In the genomic region with DNA sequence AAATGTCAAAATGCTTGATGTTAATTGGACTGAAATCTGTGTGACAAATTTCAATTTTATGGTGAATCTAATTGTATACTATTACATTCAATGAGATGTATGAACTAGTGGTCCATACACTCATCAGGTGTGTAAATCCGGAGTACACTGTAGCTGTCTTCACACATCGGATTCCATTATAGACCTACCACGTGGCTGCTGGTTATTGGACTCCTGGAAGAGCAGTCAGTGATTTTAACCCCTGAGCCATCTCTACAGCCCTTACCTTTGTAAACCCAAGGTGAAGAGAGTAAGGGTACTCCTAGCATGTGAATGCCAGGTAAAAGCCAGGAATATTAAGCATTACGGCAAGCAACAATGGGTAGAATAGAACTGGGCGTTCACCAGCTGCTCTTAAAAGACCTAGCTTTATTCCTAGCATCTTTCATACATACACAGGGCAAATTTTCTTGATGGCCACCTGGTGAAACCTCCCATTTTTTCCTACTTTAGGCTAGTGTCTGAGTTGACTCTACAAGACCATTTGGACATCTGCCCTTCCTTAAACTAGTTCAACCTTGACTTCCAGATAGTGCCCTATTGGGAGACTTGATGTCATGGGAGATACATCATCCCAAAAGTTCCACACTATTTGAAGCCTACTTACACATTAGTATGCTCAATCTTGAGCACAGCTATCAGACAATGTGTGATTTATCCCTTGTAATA, we compare ENCODE assay signal across 8 mouse cellular contexts. TPM values are rescaled to one million over a fixed set of nuclear protein-coding genes. Genes with fewer than 3 reads are reported as not detected.
DNase-seq lines count a peak whose midpoint lies in the region; ATAC-seq and TF ChIP-seq lines count a peak whose summit lies in the region.

No protein-coding gene starts in this region.

- WGBS in heart, adult 2 months: 59% methylated on average over 5 of the region's 5 CpGs
- 39% methylated on average over 5 of the region's 5 CpGs for WGBS in intestine, embryonic 14.5 days
- WGBS in midbrain, postnatal 0 days: 33% methylated on average over 5 of the region's 5 CpGs

- peaks cover 1% of the 10 kb centered on the region; the same call in 1 of the 2 replicates for H3K4me1 ChIP-seq in heart, adult 2 months (ENCODE audit: control insufficient read depth, insufficient read depth, low read length)
- no peaks in the 10 kb centered on the region; the same call in 1 of the 2 replicates for H3K4me1 ChIP-seq in intestine, embryonic 14.5 days (replicated peaks; ENCODE audit: control insufficient read depth, insufficient read depth, low read length)
- no peaks in the 10 kb centered on the region for H3K4me1 ChIP-seq in midbrain, postnatal 0 days (ENCODE audit: insufficient read depth, low read length)

- no peak overlapping the region for H3K4me2 ChIP-seq in intestine, embryonic 14.5 days (ENCODE audit: low read length)
- H3K4me2 ChIP-seq in midbrain, postnatal 0 days (ENCODE audit: low read depth, low read length, poor library complexity, severe bottlenecking): no peak overlapping the region

- peaks cover 45% of the 10 kb centered on the region for H3K36me3 ChIP-seq in heart, adult 2 months (ENCODE audit: control insufficient read depth, insufficient read depth, low read length)
- peaks cover 52% of the 10 kb centered on the region for H3K36me3 ChIP-seq in intestine, embryonic 14.5 days (ENCODE audit: control insufficient read depth, insufficient read depth, low read length)
- H3K36me3 ChIP-seq in midbrain, postnatal 0 days (ENCODE audit: insufficient read depth, low read length): peaks cover 32% of the 10 kb centered on the region

- 0 out of 2 replicates have a peak, but pooled peaks have one; percentile 33 for TF ChIP-seq POLR2A in heart, adult 2 months (IDR thresholded peaks at IDR 0.05; ENCODE audit: insufficient read depth, low read depth, low read length)

- DNase-seq in heart, adult 2 months: no peak
- DNase-seq in heart, adult 9 months (ENCODE audit: low spot score in 2 of 2): no peak
- DNase-seq in ZHBTc4 (ENCODE audit: low read depth, low spot score): peak; percentile 80
- peak; percentile 60 for DNase-seq in intestine, embryonic 14.5 days (ENCODE audit: low spot score)
- no peak for DNase-seq in midbrain, postnatal 0 days (ENCODE audit: low spot score)
- no peak for DNase-seq in urinary bladder, adult 18-20 months (ENCODE audit: low spot score in 2 of 2)
- DNase-seq in right cerebral cortex, adult 18-20 months: no peak

- no peak for TF ChIP-seq CTCF in heart, adult 2 months (IDR thresholded peaks at IDR 0.05)
- TF ChIP-seq CTCF in midbrain, postnatal 0 days (IDR thresholded peaks at IDR 0.05): no peak; the same call in 1 of the 2 replicates

- H3K27me3 ChIP-seq in heart, adult 2 months (ENCODE audit: control insufficient read depth, insufficient read depth, low read length): no peaks in the 10 kb centered on the region
- no peaks in the 10 kb centered on the region for H3K27me3 ChIP-seq in intestine, embryonic 14.5 days (replicated peaks; ENCODE audit: control insufficient read depth, insufficient read depth, low read length)
- no peaks in the 10 kb centered on the region for H3K27me3 ChIP-seq in midbrain, postnatal 0 days (ENCODE audit: insufficient read depth, low read length)

- H3K79me2 ChIP-seq in heart, adult 2 months (replicated peaks; ENCODE audit: control insufficient read depth, insufficient read depth, low read length): no peaks in the 10 kb centered on the region

- no peak for TF ChIP-seq EP300 in heart, adult 2 months (IDR thresholded peaks at IDR 0.05; ENCODE audit: insufficient read depth, low read depth, low read length)

- no peak overlapping the region for H3K27ac ChIP-seq in heart, adult 2 months
- H3K27ac ChIP-seq in intestine, embryonic 14.5 days (ENCODE audit: low read depth): no peak overlapping the region
- no peak overlapping the region for H3K27ac ChIP-seq in midbrain, postnatal 0 days (ENCODE audit: low read depth, low read length)

- H3K9ac ChIP-seq in heart, adult 2 months (ENCODE audit: low read depth, low read length): no peak overlapping the region
- H3K9ac ChIP-seq in intestine, embryonic 14.5 days (ENCODE audit: low read length): no peak overlapping the region
- H3K9ac ChIP-seq in midbrain, postnatal 0 days (replicated peaks; ENCODE audit: low read length, poor library complexity, severe bottlenecking): no peak overlapping the region

- H3K9me3 ChIP-seq in intestine, embryonic 14.5 days (ENCODE audit: control insufficient read depth, low read length): no peaks in the 10 kb centered on the region
- H3K9me3 ChIP-seq in midbrain, postnatal 0 days (ENCODE audit: low read length): no peaks in the 10 kb centered on the region

- peak; percentile 18; the same call in 1 of the 2 replicates for ATAC-seq in intestine, embryonic 14.5 days (replicated peaks; ENCODE audit: low FRiP score, low TSS enrichment, low read depth)
- peak; percentile 64 for ATAC-seq in midbrain, postnatal 0 days (ENCODE audit: low FRiP score)
- no peak for ATAC-seq in inflammation-experienced regulatory T-cells, adult 6 months

- H3K4me3 ChIP-seq in heart, adult 2 months: no peak overlapping the region
- no peak overlapping the region for H3K4me3 ChIP-seq in intestine, embryonic 14.5 days (ENCODE audit: low read depth, low read length)
- no peak overlapping the region for H3K4me3 ChIP-seq in midbrain, postnatal 0 days (ENCODE audit: low read depth, low read length)

- intact Hi-C loops in heart, adult 2 months (cut with DNase I): loop anchor here (10.0 kb wide), 1 partner anchor 545 kb away; no protein-coding TSS in a partner anchor

RNA-seq across cellular contexts. Expression of a gene that starts 10.2 kb away (rescaled TPM):
- total RNA-seq in heart, adult 2 months (2021): 100 to 1,000 TPM; 384 to 411 TPM
- 91.2 and 166 TPM in 2 replicates for polyA plus RNA-seq in heart, adult 2 months (2012; rRNA removed)
- 967 and 1,019 TPM in 2 replicates for polyA plus RNA-seq in intestine, embryonic 14.5 days (2014; fragmentation: Nextera tagmentation; extraction: Ambion mirVana)
- 199 and 287 TPM in 2 replicates for total RNA-seq in midbrain, postnatal 0 days (2014; rRNA removed)
- polyA plus RNA-seq in midbrain, postnatal 0 days (2015; fragmentation: Nextera tagmentation; extraction: Ambion mirVana): 659 and 746 TPM in 2 replicates
- 1,000 to 10,000 TPM; 1,055 to 1,311 (median 1,271) TPM for polyA plus RNA-seq in inflammation-experienced regulatory T-cells, adult 6 months (2017; shearing (Covaris generic))

RNA-seq across cellular contexts. Expression of a gene that starts 10.7 kb away (rescaled TPM):
- 10 to 100 TPM; 58.7 to 63.9 TPM for total RNA-seq in heart, adult 2 months (2021)
- 7.6 and 15.7 TPM in 2 replicates for polyA plus RNA-seq in heart, adult 2 months (2012; rRNA removed)
- 454 and 475 TPM in 2 replicates for polyA plus RNA-seq in intestine, embryonic 14.5 days (2014; fragmentation: Nextera tagmentation; extraction: Ambion mirVana)
- 129 and 138 TPM in 2 replicates for total RNA-seq in midbrain, postnatal 0 days (2014; rRNA removed)
- polyA plus RNA-seq in midbrain, postnatal 0 days (2015; fragmentation: Nextera tagmentation; extraction: Ambion mirVana): 485 and 535 TPM in 2 replicates
- polyA plus RNA-seq in inflammation-experienced regulatory T-cells, adult 6 months (2017; shearing (Covaris generic)): 100 to 1,000 TPM; 598 to 900 (median 693) TPM

RNA-seq across cellular contexts. Expression of a gene that starts 27.0 kb away (rescaled TPM):
- total RNA-seq in heart, adult 2 months (2021): under 1 TPM; 0.16 to 0.18 TPM
- polyA plus RNA-seq in heart, adult 2 months (2012; rRNA removed): 0.20 TPM in 2 replicates
- 2.3 and 3.0 TPM in 2 replicates for polyA plus RNA-seq in intestine, embryonic 14.5 days (2014; fragmentation: Nextera tagmentation; extraction: Ambion mirVana)
- 12.6 and 12.7 TPM in 2 replicates for total RNA-seq in midbrain, postnatal 0 days (2014; rRNA removed)
- 7.3 and 8.3 TPM in 2 replicates for polyA plus RNA-seq in midbrain, postnatal 0 days (2015; fragmentation: Nextera tagmentation; extraction: Ambion mirVana)
- polyA plus RNA-seq in inflammation-experienced regulatory T-cells, adult 6 months (2017; shearing (Covaris generic)): under 1 TPM; 0.54 to 0.87 (median 0.55) TPM

Comparison
In these comparisons a context has a peak if more than half of its experiments do, and no peak if none do; other contexts are left out.
1. DNase-seq: peak in ZHBTc4 (single experiment) and intestine, embryonic 14.5 days (single experiment); none in heart, adult 2 months (0 of 2), heart, adult 9 months (0 of 2), midbrain, postnatal 0 days (single experiment), urinary bladder, adult 18-20 months (0 of 2) and right cerebral cortex, adult 18-20 months (single experiment).
2. RNA of a gene that starts 10.7 kb away (polyA plus RNA-seq): 598 to 900 TPM in inflammation-experienced regulatory T-cells, adult 6 months, 485 to 535 TPM in midbrain, postnatal 0 days and 454 to 475 TPM in intestine, embryonic 14.5 days; 7.6 to 15.7 TPM in heart, adult 2 months; every median in the first group is over 10 times any median in the second.